Mouse (Mus musculus): ENCODE measurements at regions not wholly inside any gene's neighbourhood (a gene's known extent, or its start where the extent isn't known, plus 50 kb on each side); places are given as distances from the start of the nearest gene placed in this dataset.

DNA sequence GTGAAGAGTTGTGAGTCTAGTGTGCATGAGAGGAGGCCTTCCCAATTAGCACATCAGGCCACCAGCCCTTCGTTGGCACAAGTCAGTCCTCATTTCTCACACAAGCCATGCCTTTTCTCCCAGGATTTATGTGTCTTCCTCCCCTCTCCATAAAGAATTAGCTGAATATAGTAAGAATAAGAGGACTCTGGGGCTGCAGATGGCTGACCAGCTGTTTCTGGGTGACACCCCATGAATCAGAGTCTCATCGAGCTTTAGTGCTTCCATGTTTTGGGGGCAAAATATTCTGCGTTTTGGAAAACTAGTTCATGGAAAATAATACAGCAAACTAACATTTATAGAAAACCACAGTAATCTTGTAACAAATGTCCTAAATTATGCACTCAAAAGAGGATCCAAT is 393.2 kb upstream of the Mef2c start:
- DNase-seq (ENCODE audit: low spot score in 2 of 2) = no peak

DNA sequence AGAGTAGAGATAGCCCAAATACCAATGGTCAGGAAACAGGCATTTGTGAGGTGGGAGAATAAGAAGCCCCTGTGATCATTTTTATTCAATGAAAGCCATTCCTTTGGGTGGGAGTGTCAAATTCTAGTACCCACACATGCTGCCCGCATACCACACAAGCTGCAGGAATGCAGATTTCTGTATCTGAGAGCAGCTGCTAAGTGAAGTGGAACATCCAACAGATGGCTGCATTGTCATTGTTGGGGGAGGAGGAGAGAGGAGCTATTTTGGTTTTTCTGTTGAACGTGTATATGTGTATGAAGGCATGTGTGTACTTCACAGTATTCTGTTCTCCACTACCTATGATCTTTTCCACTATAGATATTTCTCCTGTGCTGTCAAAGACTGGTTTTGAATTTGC is 392.3 kb upstream of the Mef2c start:
- DNase-seq (ENCODE audit: low spot score in 2 of 2) = no peak

DNA sequence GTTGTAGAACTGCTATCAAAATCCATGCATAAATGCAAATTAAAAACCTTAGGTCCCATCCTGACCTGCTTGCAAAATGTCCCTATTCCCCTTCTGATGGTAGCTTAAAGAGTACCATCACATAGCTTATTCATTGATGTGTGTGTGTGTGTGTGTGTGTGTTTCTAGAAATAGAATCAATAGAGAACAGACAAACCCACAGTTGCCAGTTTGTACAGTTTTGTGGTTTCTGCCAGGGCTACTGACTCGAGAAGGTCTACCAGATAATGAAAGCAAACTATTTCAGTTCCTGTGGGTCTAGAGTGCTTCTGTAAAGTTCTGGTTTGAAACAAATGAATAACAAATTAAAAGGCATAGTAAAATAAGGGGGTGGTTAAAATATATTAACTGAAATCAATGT is 391.5 kb upstream of the Mef2c start:
- no peak for DNase-seq (ENCODE audit: low spot score in 2 of 2)

DNA sequence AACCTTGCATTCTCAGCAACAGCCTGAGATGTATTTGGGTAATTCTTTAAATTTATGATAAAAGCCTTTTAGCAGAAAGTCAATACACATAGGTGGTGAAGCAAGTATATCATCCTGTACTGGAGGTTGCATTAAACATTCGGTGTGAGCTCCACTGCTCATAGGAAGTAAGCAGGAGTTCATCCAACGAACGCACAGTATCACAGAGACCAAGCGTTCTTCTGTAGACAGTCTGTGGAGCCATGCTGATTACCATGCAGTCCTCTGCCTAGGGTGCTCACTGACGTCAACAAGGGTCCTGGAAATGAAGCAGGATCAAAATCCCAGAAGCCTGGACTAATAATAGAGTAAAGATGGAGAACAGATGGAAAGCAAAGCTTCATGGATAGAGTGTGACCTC is 391.1 kb upstream of the Mef2c start:
- DNase-seq (ENCODE audit: low spot score in 2 of 2) = no peak

DNA sequence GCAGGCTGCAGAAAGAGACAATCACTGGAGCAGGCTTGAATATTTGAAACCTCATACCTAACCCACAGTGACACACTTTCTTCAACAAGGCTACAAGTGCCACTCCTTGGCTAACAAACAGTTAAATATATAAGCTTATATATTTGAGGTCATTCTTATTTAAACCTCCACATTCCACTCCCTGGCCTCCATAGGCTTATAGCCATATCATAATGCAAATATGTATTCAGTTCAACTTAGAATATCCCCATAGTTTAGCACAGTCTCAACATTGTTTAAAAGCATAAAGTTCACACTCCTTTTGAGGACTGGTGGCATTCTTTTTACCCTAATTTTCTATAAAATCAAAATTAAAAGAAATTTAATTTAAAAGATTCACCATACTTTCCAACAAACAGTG is 390.0 kb upstream of the Mef2c start:
- DNase-seq (ENCODE audit: low spot score in 2 of 2) = no peak

DNA sequence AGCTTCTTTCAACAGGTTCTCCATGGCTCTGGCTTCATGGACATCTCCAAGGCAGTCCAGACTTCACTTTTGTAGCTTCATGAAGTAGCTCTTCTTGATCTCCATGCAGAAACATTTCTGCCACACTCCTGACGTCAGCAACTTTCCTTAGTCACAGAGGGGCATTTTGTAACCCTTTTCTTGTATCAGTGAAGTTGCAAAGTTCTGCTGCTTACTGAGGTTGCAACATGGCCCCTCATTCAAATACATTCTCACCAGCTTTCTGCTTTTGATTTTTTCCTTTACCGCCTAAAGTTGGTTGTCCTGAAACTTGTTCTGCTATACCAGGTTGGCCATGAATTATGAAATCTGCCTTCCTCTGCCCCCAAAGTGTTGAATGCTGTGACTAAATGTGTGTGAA is 389.4 kb upstream of the Mef2c start:
- no peak for DNase-seq (ENCODE audit: low spot score in 2 of 2)

DNA sequence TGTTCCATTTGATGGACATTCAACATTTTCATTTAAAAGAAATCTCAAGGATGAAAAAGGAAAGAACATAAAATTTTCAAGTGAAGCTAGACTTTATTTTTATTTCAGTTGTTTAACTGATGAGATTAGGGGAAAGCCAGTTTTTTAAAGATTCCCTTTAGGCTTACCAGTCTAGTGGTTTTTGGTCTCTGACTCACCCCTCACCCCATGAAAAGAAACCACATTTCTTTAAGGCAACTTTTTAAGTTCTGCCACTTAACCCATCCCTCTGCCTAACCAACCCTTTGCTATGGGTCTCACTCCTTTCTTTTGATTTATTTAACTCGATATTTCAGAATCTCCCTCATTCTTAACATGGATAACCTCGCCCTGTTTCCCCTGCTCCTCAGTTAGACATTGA is 388.1 kb upstream of the Mef2c start:
- no peak for DNase-seq (ENCODE audit: low spot score in 2 of 2)

DNA sequence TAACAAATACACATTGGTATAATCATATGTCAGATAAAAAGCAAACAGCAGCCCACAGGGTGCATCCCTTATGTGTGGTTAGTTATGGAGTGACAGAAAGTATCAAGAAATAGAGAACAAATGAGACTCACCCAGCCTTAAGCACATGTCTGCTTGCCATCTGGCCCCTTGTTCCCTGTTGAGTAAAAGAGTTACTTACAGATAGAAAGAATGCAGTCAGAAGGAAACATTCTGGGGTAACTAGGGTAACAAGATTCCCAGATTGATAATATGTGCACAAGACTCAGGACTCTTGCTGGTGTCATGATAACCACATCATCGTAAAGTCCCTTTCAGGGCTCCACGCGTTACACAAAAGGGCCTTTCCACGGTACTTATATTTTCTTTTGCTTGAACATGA is 383.5 kb upstream of the Mef2c start:
- no peak for DNase-seq (ENCODE audit: low spot score in 2 of 2)

DNA sequence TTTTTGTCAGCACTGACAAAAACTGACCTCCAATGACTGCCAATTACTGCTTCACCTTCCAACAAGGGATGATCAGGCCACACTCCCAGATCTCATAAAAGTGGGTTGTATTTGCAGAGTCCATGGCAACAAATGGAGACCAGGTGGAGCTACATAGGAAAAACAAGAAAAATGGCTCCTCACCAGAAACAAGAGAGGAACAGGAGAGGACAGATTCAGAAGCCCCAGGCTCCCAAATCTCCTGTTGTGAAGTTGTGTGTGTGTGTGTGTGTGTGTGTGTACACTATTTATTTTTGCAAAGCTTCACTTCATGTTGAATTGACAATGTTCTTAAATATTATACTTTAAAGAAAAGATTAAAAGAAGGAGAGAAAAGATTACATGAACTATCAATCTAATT is 380.2 kb upstream of the Mef2c start:
- no peak for DNase-seq (ENCODE audit: low spot score in 2 of 2)

DNA sequence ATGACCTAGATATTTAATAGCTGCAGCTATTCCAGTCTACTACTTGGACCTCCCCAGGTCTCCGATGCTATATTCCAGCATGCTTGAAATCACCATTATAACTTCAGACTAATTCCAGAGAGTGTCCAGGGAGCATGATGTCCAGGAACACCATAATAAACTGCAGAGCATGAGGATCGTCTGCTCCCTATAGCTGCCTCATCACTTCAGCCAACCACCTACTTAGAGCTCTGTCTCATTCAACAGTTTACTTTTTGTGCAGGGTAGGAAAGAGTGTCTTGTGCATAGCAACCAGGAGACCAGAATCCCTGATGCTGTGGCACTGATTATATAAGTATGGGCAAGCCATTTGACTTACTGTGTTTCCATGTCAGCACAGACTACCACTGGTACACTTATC is 379.2 kb upstream of the Mef2c start:
- DNase-seq (ENCODE audit: low spot score in 2 of 2) = no peak

DNA sequence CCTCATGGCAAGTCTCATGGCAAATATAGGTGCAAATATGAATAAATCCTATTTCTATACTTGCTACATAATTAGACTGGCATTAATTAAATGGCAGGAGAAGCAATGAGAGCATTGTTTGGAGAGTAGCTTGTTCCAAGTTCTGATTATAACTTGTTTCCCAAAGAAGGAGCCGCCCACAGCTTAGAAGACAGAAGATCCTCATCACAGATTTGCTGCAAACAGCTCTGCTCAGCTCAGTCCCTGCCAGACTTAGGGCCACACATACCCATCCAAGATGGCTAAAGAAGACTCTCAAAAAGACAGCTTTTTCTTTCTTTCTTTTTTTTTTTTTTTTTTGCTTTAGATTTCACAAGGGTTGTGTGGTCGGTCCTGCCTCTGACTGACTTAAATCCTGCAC is 377.4 kb upstream of the Mef2c start:
- DNase-seq (ENCODE audit: low spot score in 2 of 2) = no peak

DNA sequence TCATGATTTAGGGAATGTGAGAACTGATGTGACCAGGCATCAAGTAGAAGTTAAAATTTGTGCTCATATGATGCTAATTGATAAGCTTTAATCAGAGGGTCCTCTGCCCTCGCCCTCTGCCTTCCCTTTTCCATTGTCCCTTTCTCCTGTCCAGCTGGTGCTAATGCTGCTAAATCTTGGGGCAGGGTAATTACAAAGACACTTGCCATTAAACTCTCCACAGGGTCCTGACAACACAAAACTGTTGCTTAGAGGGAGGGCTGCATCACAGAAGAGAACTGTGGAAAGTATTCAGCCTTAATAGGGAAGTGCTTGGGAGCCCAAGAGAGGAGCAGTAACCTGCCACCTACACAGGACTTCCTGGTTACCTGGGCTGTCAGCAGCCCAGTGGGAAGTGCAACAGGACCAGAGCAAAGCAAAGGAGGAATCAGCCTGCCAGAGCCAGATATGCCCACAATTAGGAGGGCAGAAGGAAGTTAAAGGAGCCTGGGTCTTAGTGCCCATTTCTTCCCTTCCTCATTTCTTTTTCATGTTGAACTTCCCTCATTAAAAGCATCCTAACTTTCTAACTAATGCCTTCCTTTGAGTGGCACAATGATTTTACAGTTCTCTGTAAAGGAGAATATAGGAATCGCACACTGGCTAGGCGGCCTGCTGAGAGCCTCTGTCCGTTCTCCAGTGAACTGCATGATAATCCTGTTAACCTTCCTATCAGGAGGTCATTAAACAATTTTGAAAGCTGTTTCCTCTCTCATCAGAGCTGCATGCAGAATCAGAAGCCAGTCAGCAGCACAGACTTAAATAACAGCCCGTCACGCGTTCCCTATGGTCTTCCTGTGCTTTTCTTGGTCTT is 372.5 kb upstream of the Mef2c start:
- no peak for DNase-seq (ENCODE audit: low spot score in 2 of 2)

DNA sequence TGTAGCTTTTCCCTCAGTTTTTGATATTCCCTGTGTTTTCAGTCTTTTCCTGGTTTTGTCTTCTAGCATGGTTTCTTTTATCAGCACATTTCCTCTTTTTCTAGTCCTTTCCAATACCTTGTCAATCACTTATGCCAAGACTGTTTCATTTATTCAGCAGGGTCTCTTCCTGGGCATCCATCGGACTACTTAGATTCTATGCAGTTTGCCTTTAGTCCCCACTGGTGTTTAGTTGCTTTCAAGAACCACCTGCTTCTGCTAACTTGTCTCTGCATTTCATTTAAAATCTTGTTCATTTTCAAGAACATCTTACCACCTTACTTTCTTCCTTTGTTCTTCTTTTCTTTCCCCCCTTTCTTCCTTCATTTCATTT is 371.9 kb upstream of the Mef2c start:
- no peak for DNase-seq (ENCODE audit: low spot score in 2 of 2)

DNA sequence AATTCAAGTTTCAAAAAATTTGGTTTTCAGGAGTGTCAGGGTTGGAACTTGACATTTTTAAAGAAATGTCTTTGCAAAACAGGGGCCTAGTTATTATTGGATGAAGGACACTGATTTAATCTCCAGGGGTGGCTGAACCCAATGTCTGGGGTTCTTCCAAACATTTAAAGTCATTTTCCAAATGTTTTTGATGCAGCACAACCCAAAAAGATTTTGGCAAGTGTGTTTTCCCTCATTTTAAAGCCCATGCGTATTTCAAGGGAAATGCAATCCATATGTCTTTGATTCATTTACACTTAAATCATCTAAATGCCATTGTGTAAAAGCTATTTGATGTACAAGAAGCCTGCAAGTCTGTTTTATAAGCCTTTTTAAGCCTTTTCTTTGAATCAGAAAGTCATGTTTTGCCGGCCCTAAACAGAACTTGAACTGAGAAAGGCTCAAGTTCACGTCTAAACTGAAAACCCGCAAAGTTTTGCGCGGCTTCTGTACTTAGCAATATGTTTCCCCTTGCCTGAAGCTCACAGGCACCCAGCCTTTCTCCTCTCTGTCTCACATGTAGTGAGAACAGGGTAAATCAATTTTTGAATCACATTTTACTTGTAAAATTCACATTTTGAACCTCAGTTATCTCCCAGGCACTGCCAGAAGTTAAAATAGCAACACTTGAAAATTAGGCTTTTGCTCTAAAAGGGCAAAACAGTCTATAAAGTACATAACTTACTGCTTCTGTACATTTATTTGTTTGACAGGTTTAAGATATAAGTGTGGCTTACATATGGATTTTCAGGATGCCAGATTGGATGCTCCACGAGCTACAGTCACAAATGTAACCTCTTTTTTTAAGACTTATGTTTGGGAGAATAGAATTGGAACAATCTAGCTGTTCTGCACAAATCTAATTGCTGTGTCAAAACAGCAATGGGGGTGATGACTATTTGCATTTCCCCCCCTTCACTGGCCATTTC is 370.9 kb upstream of the Mef2c start:
- DNase-seq (ENCODE audit: low spot score in 2 of 2) = no peak

DNA sequence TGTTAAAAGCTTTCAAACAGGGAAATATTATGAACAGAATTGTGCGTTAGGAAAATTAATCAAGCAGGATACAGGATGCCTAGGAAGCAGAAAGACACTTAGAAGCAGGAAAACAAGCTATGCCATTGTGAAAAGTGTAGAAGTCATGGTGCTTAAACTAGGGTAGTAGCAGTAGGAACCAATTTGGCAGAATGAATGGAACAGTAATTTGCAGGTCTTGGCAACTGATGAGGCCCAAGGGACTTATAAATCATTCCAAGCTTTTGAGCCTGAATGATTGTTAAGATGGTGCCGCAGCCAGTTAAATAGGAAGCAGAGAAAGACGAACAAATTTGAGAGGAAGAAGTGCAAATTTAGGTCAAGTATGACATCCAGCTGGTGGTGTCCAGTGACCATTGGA is 360.5 kb upstream of the Mef2c start:
- DNase-seq (ENCODE audit: low spot score in 2 of 2) = no peak

DNA sequence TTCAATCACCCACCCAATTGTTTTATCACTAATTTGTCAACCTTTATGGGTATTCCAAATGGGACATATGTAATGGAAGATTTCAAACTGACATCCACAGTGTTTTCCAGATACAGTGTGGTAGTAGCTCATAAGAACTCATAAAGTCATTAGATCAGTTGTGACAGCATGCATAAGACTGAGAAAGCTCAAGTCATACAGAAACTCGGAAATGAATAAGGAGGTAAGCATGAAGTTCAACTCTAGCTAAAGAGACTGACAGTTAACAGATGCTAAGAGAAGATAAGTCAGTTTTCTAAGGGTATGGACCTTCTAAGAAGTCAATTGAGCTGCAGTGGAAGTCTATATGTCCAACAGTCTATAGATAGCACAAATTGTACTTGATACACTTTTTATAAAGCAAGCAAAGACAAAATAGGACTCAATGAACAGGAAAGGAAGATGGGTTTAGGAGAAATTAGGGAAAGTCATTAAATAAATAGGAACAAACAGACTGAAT is 349.2 kb upstream of the Mef2c start:
- DNase-seq (ENCODE audit: low spot score in 2 of 2) = no peak

DNA sequence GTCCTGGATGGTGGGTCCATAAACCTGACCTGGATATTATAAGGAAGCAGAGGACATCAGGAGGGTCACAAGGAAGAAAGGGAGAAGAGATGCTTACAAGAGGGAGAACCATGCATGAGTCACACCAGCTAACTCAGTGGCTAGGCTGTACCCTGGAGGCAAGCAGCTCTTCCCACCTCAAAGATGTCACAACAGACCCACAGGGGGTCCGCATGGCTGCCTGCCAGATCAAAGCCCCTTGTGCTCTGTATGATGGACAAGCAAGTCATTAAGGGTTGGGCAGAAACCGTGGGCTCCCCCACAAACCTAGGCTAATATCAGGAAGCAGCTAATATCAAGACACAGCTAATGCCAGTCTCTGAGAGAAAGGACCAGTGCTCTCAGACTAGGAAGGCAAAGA is 343.9 kb upstream of the Mef2c start:
- no peak for DNase-seq (ENCODE audit: low spot score in 2 of 2)

DNA sequence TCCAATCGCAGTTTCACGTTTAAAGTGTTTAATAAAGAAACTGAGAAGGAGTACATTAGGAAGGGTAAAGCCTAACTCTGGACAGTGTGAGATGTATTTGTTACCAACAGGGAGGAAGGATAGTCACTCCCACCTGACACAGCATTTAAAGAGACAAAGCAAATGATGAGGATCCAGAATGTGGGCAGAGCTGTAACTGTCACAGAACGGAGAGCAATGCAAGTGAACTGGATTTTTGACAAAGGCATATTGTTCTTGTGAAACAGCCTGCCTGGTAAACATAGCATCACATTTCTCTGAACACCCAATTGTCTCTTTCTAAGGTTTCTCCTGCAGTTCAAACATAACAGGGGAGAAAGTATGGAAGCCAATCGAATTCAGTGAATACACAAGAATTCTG is 341.1 kb upstream of the Mef2c start:
- DNase-seq (ENCODE audit: low spot score in 2 of 2) = no peak

DNA sequence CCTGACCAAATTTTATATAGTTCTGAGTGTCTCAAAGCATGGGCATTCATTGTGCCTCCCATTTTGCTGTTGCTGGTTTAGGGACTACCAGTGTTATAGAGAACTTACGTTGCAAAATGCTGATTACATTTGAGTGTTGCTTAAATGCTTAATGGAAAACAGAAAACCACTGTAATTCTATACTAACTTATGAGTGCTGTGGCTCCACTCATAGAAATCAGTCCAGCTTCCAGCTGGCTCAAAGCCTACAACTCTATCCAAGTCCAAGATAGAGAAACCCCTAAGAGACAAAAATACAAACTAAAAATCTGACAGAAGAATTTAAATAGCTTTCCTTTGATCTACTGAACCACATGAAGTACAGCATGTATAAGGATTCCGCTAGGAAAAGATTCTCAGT is 328.7 kb upstream of the Mef2c start:
- DNase-seq (ENCODE audit: low spot score in 2 of 2) = no peak

DNA sequence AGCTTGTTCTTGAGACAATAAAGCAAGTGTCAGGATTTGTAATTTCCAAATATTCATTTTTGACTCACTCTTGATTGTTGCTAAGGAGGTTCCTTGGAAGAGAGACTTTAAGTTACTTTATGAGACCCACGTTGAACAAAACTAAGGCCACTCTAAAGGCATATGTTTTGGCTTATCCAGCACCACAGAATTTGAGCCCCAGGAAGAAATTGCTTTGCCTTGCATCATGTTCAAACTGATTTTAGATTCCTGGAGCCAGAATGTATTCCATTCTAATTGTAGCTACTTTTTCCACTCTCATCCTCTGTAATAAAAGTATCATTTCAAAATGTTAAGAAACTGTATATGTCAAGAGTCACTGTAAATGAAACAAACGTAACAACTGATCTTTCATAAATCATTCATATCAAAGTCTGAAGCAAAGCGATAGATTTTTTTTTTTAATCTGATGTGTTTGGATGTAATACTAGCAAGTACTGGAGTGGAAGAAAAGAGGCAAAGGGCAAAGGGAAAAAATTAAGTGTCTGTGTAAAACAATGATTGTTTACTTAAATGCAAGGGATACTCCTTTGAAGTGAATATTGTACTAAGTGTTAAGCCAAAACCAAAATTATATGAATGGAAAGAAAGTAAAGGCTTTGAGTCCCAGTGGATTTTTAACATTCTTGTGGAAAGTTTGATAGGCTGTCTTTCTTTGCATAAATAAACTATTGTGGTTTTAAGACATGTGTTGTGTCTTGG is 301.7 kb upstream of the Mef2c start:
- DNase-seq (ENCODE audit: low spot score in 2 of 2) = no peak

DNA sequence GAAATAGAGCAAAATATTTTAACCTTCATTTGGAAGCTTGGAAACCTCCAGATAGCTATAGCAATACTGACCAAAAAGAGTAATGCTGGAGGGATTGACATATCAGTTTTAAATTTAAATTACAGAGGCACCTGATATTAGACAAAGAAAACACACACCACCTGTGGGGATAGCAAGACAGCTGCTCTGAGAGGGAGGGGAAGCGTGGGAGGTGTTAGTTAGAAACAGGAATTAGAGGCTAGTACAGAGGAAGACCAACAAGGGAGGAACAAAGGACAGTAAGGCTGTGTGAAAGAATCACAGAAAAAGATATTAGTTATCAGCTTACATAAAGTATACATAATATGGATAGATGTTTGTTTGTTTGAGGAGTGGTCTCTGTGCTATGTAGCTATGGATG is 297.2 kb upstream of the Mef2c start:
- DNase-seq (ENCODE audit: low spot score in 2 of 2) = no peak

DNA sequence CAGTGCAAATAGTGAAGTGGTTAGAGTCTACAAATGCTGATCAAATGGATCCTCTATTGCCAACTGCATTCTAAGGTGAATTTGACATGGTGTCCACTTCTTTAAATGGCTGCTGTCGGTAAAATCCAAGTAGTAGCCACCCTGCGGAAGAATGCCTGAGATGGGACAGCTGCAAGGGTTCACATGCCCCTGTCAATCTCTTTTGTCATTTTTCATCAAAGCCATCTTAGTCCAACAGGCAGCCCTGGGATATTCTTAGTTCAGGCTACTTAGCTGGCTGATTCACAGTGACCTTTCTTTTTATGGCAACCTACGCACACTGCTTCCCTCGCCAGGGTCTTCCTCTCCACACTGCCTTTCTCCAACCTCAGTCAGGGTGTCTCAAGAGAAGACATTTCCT is 296.3 kb upstream of the Mef2c start:
- no peak for DNase-seq (ENCODE audit: low spot score in 2 of 2)

Measured in adrenal gland, postnatal 4 days (tissue).